Mouse (Mus musculus): ENCODE results near the gene Kctd6. TPM values are rescaled to one million over a fixed set of nuclear protein-coding genes. Genes with fewer than 3 reads are reported as not detected.

Gene Kctd6
- total RNA-seq, 2 experiments from 2014 or later: 9.0 to 9.3 TPM

DNA sequence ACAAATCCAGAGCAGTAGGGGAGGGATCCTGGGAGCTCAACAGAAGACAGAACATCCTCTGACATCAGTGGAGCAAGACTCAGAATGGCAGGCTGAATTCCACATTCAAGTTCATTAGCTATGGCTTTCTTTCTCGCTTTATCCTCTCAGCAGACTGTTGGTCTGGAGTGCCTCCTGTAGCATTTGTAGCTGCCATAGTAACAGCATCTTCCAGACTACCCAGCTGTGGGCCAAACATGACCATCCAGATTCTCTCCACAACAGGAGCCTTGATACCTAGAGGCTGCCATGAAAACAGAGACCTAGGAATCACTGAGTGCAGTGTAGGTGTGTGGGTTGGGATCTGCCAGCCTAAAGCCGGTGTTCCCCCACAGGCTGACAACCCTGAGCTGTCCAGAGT lies 4.0 kb upstream of the Kctd6 start:
- intact Hi-C loops (cut with DNase I): loop anchor here (5.0 kb wide), 1 partner anchor 128 kb away; the partner anchor contains the start of gene Rpp14
- DNase-seq (ENCODE audit: low spot score): no peak

DNA sequence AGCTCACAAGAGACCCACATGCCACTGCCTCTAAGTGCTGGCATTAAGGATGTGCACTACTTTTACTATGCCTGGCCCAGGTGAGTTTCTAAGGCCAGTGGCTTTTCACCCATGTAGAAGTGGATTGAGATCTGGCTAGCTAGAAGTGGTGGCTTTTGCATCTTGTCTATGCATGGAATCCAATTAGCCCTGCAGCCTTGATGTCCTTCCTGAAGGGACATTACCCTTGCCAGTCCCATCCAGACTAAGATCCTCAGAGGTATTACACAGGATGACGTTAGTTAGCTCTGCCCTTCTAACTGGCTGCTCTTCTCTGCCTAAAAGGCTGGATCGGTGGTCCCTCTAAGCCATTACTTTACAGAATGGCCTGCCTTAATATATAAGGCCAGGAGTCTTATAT lies 944 bp upstream of the Kctd6 start:
- DNase-seq (ENCODE audit: low spot score): no peak
- intact Hi-C loops (cut with DNase I): loop anchor here (5.0 kb wide), 1 partner anchor 131 kb away; the partner anchor contains the start of gene Rpp14

DNA sequence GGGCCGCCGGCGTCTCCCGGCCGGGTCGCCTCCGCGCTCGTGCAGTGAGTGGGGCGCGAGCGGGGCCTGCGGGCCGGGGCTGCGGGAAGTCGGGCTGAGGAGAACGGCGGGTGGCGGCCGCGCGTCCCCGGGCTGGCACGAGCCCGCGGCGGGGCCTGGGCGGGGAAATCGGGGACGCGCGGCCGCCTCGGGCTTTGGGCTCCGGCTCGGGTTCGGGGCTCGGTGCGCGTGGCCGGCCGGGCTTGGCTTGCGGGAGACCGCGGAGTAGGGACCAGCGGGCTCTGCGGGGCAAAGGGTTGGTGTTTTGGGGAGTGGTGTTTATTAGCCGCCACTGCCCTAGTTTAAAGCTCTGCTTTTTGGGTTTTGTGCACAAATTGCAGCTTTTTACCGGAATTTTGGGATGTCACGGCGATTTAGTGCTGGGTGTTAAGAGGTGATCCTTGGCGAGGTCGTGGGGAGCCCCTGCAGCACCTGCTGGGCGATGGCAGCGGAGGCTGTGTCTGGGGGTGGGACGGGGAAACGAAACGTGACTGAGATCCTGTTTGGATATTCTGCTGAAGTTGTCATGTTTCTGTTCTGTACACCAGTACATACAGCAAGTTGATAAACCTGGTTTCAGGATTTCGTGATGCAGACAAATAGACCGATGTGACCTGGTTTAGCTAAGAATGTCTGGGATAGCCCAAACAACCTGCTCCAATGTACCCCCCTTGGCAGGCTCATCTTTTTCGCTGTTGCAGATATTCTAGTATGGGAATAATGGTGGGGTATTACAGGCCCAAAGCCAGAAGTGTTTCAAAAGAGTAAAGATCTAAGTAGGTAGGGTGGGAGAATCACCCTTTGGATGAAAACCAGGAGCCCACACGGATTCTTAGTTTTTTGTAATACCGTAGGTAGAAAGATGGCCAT lies 613 bp downstream of the Kctd6 start:
- peak; percentile 62 for DNase-seq (ENCODE audit: low spot score)
- intact Hi-C loops (cut with DNase I): loop anchor here (2.0 to 5.0 kb wide), 3 partner anchors 40 to 132 kb away; partner anchors contain the start of genes Pxk and Rpp14

DNA sequence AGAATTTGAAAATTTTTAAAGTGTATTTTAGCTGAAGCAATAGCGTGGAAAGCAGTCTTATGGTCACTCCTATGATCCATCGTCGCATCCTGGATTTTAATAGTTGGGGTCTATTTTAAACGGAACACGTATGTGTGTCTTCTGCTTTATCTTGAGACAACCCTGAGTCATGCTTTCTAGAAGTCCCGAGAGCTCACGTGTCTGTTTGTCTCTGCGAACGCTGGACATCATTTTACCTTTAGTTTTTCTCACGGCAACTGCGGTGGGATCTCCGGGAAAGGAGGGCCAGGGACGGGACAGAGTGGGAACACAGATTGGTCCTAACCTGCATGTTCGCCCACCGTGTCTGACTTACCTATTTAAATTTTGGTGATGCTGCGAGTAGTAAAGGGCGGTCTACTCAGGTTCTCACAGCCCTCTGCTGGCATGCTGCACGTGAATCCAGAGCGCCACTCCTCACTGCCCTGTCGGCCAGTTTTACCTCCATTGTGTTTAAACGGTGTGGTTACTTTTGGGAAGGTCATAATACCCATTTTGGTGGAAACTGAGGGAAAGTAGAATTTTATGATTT lies 1.4 kb downstream of the Kctd6 start:
- intact Hi-C loops (cut with DNase I): loop anchor here (2.0 to 5.0 kb wide), 2 partner anchors 40 to 118 kb away; partner anchors contain the start of gene Pxk
- DNase-seq (ENCODE audit: low spot score): no peak

DNA sequence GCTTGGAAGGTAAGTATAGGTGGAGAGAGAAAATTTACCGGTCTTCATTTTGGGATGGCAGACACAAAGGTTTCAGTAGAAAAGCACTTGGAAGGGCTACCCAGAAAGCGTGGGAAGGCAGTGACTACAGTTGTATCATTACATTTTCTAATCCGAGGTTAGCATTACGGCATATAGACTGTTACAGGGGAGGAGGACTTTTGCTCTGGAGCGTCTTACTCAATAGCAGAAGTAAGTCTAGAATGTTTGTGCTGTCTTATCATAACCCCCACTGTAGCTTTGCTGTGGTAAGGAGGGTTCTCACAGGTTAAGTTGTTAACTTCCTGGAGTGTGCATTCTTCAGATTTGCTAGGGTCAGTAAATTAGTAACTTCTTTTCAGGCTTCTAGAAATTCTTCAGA lies 2.2 kb downstream of the Kctd6 start:
- intact Hi-C loops (cut with DNase I): loop anchor here (5.0 kb wide), 1 partner anchor 119 kb away; the partner anchor contains the start of gene Pxk
- no peak for DNase-seq (ENCODE audit: low spot score)

DNA sequence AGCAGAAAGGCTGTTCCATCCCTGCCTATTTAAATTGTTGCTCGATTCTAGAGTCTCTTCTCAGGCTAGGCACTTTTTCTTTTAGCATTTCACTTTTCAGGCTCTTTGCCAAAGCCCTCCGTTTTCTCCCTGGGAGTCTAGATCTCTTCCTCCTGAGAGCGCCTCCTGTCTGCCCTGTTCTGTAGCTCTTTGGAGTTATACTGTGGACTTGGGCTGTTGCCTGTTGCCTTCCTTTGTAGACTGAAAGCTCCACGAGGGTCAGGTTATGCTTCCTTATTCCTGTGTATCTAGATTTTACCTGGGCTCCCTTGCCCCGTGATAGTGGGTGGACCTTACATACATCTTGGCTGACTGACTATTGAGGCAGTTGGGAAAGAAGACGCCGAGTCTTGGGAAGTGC lies 4.3 kb downstream of the Kctd6 start:
- DNase-seq (ENCODE audit: low spot score): no peak
- intact Hi-C loops (cut with DNase I): loop anchor here (5.0 kb wide), 1 partner anchor 121 kb away; the partner anchor contains the start of gene Pxk

DNA sequence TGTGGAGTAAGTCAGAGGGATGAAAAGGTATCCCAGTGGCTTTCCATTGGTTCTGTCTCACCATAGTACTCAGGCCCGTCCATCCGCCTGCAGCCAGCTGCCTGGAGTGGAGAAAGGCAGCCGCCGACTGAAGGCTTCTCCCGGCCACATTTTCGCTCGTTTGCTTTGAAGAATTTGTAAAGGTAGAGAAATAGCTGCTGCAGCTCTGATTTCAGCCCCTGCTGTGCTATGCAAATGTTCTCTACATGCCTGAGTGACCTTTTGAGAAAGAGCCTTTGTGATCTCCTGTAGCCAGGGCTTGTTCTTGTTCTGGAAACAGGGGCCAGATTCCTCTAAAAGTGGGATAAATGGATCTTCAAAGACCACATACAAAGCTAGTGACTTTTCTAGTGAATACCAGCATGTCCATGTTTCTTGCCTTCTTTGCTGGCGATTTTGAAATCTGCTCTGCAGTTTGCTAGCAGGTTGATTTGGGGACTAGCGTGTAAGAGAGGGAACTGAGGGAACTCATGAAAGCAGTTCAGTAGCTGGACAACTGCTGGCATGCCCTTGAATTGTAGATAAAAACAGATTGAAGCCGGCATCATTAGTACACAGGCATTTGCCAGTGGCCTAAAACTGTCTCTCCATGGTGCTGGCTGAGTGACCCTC lies 4.9 kb downstream of the Kctd6 start:
- intact Hi-C loops (cut with DNase I): loop anchor here (5.0 kb wide), 1 partner anchor 122 kb away; the partner anchor contains the start of gene Pxk
- DNase-seq (ENCODE audit: low spot score): no peak

DNA sequence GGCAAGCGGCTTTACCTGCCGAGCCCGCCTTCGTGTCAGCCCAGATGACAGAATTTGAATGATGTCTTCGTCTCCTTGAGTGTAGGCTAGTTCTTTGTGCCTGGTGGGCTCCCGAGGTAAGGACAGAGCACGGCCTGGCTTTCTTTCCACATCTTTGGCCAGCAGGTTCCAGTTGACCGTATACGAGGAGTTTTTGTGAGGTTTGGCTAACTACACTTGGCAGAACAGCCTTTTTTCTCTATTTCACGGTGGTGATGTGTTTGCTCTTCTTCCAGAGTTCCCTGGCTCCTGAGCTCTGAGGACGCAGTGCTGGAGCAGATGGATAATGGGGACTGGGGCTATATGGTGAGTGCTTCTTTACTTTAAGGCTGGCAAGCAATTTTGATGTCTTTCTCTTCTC lies 5.9 kb downstream of the Kctd6 start:
- intact Hi-C loops (cut with DNase I): loop anchor here (5.0 kb wide), 1 partner anchor 123 kb away; the partner anchor contains the start of gene Pxk
- DNase-seq (ENCODE audit: low spot score): no peak

DNA sequence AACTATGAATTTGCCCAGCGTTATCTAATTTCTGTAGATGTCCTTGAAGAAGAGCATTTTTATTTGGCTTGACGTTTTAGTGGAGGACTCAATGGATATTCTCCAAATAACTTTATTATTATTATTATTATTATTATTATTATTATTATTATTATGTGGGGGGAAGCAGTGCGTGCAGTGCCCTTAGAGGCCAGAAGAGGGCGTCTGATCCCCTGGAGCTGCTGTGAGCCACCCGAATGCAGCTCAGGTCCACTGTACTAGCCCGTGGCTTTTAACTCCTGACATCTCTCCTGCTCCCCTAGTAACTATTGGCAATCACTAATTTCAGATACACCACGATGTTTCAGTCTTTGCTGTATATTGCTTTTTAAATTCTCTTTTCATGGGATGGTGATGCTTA lies 6.4 kb downstream of the Kctd6 start:
- intact Hi-C loops (cut with DNase I): no loop called here

DNA sequence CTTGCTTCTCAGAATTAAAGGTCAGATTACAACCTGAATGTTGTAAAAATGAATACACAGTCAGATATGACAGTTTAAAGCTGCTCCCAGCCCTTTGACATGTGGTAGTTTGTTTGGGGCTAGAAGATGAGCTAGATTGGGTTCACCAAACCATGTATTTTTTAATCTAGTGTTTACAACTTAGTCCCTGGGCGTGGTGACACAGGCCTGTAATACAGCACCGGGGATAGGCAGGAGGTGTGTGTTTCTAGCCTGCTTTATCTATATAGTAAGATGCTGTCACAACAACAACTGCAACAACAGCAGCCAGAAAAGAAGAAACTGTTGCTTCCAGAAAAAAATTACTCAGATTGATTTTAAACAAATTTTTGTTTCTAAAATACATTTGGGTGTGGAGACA lies 7.0 kb downstream of the Kctd6 start:
- intact Hi-C loops (cut with DNase I): no loop called here
- no peak for DNase-seq (ENCODE audit: low spot score)

More for the DNA sequence above, 6.4 kb downstream of the Kctd6 start:
- DNase-seq (ENCODE audit: low spot score): no peak

DNA sequence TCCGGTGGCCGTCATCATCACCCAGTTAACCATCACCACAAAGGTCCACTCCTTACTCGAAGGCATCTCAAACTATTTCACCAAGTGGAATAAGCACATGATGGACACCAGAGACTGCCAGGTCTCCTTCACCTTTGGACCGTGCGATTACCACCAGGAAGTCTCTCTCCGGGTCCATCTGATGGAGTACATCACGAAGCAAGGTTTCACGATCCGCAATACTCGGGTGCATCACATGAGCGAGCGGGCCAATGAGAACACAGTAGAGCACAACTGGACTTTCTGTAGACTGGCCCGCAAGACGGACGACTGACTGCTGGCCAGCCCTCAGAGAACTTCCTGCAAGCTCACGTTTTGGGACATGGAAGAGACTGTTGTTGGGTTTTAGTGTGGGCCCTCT lies 8.6 kb downstream of the Kctd6 start:
- intact Hi-C loops (cut with DNase I): no loop called here
- DNase-seq (ENCODE audit: low spot score): no peak

DNA sequence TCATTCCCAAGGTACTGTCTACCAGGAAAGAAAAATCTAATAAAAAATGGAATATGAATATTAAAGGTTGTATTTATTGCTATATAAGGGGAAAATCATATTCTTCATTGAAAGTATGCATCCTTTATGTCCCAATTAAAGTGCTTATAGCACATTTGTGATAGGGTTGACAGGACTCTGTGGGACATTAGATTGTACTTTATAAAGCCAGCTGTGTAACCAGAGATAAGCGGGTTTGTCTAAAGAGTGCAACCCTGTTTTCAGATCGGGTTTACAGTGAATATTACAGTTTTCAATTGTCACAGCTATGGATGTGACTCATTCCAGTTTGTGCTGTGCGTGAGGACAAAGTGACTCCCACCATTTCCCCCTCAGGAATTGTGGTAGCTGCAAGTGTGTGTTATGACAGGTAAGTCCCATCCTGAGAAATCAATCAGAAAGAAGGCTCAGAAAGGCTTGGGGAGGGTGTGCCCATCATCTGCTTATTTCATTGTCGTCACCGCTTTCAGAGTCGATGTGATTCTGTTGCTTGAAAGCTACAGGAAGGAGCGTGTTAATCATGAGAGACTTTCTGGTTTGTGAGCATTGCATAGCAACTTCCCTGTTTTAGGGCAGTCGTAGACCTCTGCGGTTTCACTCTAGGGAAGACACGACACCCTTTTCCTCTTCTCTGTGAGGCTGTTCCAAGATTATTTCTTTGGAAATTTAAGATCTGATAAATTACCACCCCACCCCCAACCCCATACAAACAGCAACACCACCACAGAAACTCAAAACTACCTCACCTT lies 9.8 kb downstream of the Kctd6 start:
- intact Hi-C loops (cut with DNase I): no loop called here
- DNase-seq (ENCODE audit: low spot score): no peak

DNA sequence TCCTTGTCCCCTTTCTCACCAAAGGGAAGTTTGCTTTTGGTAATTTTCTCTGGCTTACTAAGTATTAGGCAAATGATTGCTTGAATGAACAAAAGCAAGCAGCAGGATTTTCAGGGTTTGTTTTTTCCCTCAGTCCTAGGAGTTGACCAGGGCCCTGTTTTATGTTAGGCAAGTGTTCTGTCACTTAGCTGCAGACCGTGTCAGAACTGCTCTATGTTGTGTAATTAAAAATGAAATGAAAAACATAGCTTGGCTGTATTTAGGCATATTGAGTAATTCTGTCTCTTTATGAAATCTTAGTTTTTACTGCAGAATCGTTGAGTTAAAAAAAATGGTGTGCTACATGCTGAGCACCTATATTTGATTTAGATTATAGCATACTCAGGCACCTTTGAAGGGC lies 10.9 kb downstream of the Kctd6 start:
- intact Hi-C loops (cut with DNase I): no loop called here
- no peak for DNase-seq (ENCODE audit: low spot score)

DNA sequence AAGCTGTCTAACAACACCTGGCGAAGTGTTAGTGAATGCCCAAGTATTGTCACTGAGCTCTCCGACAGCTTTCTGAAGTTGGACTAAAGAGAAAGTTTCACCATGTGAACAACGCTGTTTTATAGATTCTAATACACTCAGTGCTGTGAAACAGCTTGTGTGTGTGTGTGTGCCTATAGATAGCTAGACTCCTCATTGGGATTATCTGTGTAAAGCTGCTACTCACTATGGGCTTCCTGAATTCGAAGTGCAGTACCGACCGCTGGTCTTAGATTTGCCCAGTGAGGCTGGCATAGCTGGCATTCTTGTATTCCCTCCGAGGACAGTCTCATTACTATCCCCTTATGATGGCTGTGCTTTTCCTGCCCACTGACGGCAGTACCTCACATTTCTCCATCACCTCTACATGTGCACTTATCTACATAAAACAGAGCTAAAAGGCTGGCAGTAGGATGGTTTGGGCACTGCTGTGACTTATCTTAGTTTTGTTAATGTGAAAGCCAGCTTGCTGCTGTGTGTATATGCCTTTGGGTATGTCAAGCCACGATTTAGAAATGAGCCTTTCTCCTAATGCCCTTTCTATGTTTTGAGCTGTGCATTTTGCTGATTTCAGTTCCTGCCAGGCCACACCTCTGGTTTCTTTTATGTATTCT lies 15.6 kb downstream of the Kctd6 start:
- DNase-seq (ENCODE audit: low spot score): no peak
- intact Hi-C loops (cut with DNase I): no loop called here

DNA sequence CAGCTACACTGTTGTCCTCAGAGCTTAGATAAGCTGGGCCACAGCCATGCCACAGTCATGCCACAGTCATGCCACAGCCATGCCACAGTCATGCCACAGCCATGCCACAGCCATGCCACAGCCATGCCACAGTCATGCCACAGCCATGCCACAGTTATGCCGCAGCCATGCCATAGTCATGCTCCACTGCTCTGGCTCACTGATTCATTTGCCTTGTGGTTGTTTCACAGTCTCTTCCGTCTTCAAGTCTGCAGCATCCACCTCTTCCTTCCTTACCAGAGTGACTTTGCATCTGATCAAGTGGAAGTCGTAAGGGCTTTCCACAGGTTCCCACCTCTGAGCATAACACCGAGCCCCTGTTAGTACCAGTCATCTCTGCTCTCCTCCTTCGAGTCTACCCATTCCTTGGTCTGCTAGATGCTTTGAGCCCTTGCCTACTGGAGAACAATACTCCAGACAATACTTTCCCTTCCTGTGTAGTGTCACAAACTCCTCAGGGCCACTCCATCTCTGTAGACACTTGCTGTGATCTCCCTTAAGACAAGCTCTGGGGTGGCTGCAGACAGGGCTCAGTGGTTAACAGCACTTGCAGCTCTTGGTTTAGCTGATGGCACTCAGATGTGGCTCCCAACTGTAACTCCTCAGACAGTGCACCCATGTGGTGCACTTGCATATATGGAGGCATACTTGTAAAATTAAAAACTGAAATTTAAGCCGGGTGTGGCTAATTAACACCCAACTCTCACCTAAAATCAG lies 18.4 kb downstream of the Kctd6 start:
- no peak for DNase-seq (ENCODE audit: low spot score)
- intact Hi-C loops (cut with DNase I): no loop called here

DNA sequence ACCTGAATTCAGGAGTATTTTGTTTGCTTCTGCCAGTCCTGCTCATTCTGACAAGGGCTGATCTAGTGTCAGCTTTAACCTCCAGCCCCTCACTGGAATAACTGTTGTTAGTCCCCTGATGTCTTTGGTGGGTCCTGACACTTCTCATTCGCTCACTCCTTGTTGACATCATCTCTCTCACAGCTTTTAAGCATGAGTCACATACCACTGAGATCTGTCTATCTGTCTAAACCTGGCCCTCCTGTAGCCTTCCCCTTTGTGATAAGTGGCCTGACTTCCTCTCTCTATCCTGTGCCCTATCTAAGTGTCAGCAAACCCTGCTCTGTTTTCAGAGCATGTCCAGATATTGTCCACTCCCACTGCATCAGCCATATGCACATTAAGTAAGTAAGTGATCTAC lies 19.3 kb downstream of the Kctd6 start:
- intact Hi-C loops (cut with DNase I): no loop called here
- no peak for DNase-seq (ENCODE audit: low spot score)

DNA sequence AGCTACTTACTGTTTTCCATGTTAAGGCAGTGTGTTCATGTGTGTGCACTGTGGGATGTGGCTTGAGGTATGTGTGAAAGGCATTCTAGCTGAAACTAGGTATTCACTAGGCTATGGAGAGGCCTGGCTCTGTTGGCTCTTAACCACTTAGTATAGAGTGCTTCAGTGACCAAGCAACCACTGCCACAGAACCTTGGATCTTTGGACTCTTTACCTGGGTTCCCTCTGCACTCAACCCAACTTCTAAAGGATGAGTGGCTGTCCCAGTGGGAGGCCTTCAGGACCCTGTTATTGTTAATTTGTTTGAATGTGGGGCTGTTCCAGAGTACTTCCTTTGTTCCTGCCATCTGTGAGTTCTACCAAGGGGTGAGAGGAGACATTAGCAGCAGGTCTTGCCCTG lies 27.9 kb downstream of the Kctd6 start:
- intact Hi-C loops (cut with DNase I): loop anchor here (5.0 kb wide), 1 partner anchor 105 kb away; no protein-coding TSS in a partner anchor
- no peak for DNase-seq (ENCODE audit: low spot score)

DNA sequence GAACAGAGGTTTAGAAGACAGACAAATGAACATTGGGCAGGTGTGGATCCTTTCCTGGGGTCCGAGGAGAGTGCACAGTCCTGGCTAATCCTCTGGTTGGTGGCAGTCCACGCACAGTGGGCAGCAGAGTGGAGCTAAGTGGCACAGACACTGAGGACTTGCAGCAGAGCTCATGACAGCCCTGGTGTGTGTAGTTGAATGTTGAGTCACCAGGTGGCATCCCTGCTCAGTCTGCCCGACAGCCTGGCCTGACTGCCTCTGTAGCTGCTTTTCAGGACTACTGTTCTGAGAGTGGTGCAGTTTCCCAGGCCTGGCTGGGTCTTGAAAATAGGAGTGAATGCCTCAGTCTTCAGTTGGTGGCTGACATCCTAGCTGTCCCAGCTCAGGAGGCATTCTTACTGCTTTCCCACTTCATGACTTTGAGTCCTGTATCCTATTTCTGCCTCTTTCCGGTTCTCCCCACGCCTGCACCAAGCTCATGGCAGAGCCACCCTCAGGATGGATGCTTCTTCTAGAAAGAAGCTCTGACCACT lies 28.5 kb downstream of the Kctd6 start:
- intact Hi-C loops (cut with DNase I): loop anchor here (5.0 kb wide), 1 partner anchor 105 kb away; no protein-coding TSS in a partner anchor
- no peak for DNase-seq (ENCODE audit: low spot score)
